Mouse (Mus musculus): ENCODE measurements around the gene Gm20388. TPM values are rescaled to one million over a fixed set of nuclear protein-coding genes. Genes with fewer than 3 reads are reported as not detected.

The Gm20388 gene
- polyA plus RNA-seq, 1 experiment from 2014 or later = not detected

DNA sequence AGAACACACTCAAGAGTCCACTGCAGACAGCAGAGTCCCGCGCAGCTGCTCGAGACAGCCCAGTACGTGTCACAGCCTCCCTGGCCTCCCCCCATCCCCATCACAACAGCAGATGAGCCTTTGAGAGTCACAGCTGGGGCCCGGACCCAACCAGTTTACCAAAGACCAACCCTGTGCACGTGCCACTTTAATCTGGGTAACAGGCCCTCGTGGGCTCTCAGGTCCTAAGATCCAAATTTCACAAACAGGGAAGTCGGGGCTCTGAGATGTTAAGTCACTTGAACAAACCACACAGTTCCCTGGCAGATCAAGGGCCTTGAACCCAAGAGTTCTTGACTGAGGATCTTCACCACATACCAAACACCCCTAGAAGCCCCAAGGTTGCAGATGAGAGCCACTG, 2010.9 kb downstream of the Gm20388 start:
- Histone ChIP-seq H3K4me1 (no peaks in the 10 kb centered on the region), H3K9me3 (no peaks in the 10 kb centered on the region), H3K4me3 (no peak overlapping the region), H3K4me2 (replicated peaks) (no peak overlapping the region), H3K27me3 (no peaks in the 10 kb centered on the region), H3K9ac (replicated peaks) (no peak overlapping the region), H3K27ac (replicated peaks) (no peak overlapping the region; the same call in 1 of the 2 replicates), H3K36me3 (no peaks in the 10 kb centered on the region)
- ATAC-seq (replicated peaks) = no peak
- WGBS = 75% methylated on average over 8 of the region's 8 CpGs

DNA sequence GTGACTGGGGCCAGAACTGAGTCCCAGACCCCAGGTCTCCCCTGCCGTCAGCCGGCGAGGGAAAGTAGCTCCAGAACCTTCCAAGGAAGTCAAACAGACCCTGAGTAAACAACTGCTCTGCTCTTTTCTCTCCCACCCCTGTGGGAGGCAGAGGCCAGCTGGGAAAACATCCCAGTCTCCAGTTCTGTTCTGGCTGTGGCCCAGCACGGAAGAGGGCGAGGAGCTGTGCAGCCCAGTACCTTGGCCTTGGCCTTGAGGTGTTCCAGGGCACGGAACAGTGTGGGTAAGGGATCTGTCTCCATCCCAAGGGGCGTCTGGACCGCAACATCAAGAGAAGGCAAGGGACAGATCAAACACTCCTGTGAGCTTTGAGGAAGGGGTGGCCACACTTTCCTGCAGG, 2011.5 kb downstream of the Gm20388 start:
- H3K4me1 ChIP-seq = no peaks in the 10 kb centered on the region
- no peak overlapping the region for H3K4me2 ChIP-seq (replicated peaks)
- no peaks in the 10 kb centered on the region for H3K27me3 ChIP-seq
- no peaks in the 10 kb centered on the region for H3K36me3 ChIP-seq
- no peak overlapping the region for H3K4me3 ChIP-seq
- ATAC-seq (replicated peaks) = no peak
- H3K27ac ChIP-seq (replicated peaks) = no peak overlapping the region; the same call in 1 of the 2 replicates
- no peak overlapping the region for H3K9ac ChIP-seq (replicated peaks)
- H3K9me3 ChIP-seq = no peaks in the 10 kb centered on the region
- WGBS = 76% methylated on average over 8 of the region's 8 CpGs

- no peaks in the 10 kb centered on the region for H3K9me3 ChIP-seq
- H3K36me3 ChIP-seq = no peaks in the 10 kb centered on the region
- H3K9ac ChIP-seq (replicated peaks) = no peak overlapping the region
- ATAC-seq (replicated peaks) = no peak
- 89% methylated on average over 5 of the region's 5 CpGs for WGBS
- H3K4me3 ChIP-seq = no peak overlapping the region
- H3K27me3 ChIP-seq = no peaks in the 10 kb centered on the region
- H3K4me2 ChIP-seq (replicated peaks) = no peak overlapping the region
- H3K27ac ChIP-seq (replicated peaks) = no peak overlapping the region
- no peaks in the 10 kb centered on the region for H3K4me1 ChIP-seq
Observed at GRCm38 (mm10) chr8:121924681-121925080, 2014.0 kb downstream of the Gm20388 start.

GRCm38 (mm10) chr8:121925624-121926023, 2015.0 kb downstream of the Gm20388 start:
- H3K4me3 ChIP-seq = no peak overlapping the region
- no peaks in the 10 kb centered on the region for H3K27me3 ChIP-seq
- no peaks in the 10 kb centered on the region for H3K36me3 ChIP-seq
- no peak overlapping the region for H3K4me2 ChIP-seq (replicated peaks)
- H3K9ac ChIP-seq (replicated peaks) = no peak overlapping the region
- 0 out of 2 replicates have a peak, but pooled peaks have one; percentile 26 for ATAC-seq (replicated peaks)
- H3K27ac ChIP-seq (replicated peaks) = no peak overlapping the region
- no peaks in the 10 kb centered on the region for H3K9me3 ChIP-seq
- 29% methylated on average over 10 of the region's 10 CpGs for WGBS
- no peaks in the 10 kb centered on the region for H3K4me1 ChIP-seq

GRCm38 (mm10) chr8:121926266-121926665, 2015.6 kb downstream of the Gm20388 start:
- ATAC-seq (replicated peaks) = no peak
- Histone ChIP-seq H3K9me3 (no peaks in the 10 kb centered on the region), H3K4me3 (no peak overlapping the region), H3K27me3 (no peaks in the 10 kb centered on the region), H3K36me3 (no peaks in the 10 kb centered on the region), H3K4me2 (replicated peaks) (no peak overlapping the region), H3K9ac (replicated peaks) (no peak overlapping the region), H3K27ac (replicated peaks) (no peak overlapping the region), H3K4me1 (no peaks in the 10 kb centered on the region)
- 72% methylated on average over 8 of the region's 8 CpGs for WGBS

GRCm38 (mm10) chr8:121927316-121927715, 2016.7 kb downstream of the Gm20388 start:
- WGBS = 51% methylated on average over 8 of the region's 8 CpGs
- Histone ChIP-seq H3K4me1 (no peaks in the 10 kb centered on the region), H3K36me3 (no peaks in the 10 kb centered on the region), H3K9me3 (no peaks in the 10 kb centered on the region), H3K27me3 (no peaks in the 10 kb centered on the region), H3K27ac (replicated peaks) (no peak overlapping the region), H3K9ac (replicated peaks) (no peak overlapping the region), H3K4me3 (no peak overlapping the region), H3K4me2 (replicated peaks) (no peak overlapping the region)
- ATAC-seq (replicated peaks) = peak; percentile 53; the same call in 1 of the 2 replicates

- no peak for ATAC-seq (replicated peaks)
- Histone ChIP-seq H3K27me3 (no peaks in the 10 kb centered on the region), H3K9me3 (no peaks in the 10 kb centered on the region), H3K36me3 (no peaks in the 10 kb centered on the region), H3K4me3 (no peak overlapping the region), H3K4me2 (replicated peaks) (no peak overlapping the region), H3K9ac (replicated peaks) (no peak overlapping the region), H3K27ac (replicated peaks) (no peak overlapping the region), H3K4me1 (peaks cover 9% of the 10 kb centered on the region)
- WGBS = 84% methylated on average over 4 of the region's 4 CpGs
Observed at GRCm38 (mm10) chr8:121930047-121930446, 2019.4 kb downstream of the Gm20388 start.

DNA sequence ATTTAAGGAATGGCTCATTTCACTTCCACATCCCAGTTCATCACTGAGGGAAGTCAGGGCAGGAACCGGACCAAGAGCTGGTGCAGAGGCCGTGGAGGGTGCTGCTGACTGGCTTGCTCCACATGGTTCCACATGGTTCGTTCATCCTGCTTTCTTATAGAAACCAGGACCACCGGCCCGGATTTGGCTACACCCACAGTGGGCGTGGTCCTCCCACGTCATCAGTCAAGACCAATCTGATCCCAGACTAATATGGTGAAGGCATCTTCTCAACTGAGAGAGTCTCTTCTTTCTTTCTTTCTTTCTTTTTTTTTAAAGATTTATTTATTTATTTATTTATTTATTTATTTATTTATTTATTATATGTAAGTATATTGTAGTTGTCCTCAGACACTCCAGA, 2020.9 kb downstream of the Gm20388 start:
- Histone ChIP-seq H3K4me1 (peaks cover 24% of the 10 kb centered on the region), H3K27ac (replicated peaks) (no peak overlapping the region), H3K4me3 (no peak overlapping the region), H3K4me2 (replicated peaks) (no peak overlapping the region), H3K27me3 (no peaks in the 10 kb centered on the region), H3K9ac (replicated peaks) (no peak overlapping the region), H3K9me3 (no peaks in the 10 kb centered on the region), H3K36me3 (no peaks in the 10 kb centered on the region)
- ATAC-seq (replicated peaks) = no peak
- WGBS = 81% methylated on average over 7 of the region's 7 CpGs

- no peak overlapping the region for H3K4me2 ChIP-seq (replicated peaks)
- peaks cover 24% of the 10 kb centered on the region for H3K4me1 ChIP-seq
- no peaks in the 10 kb centered on the region for H3K36me3 ChIP-seq
- H3K27ac ChIP-seq (replicated peaks) = no peak overlapping the region
- no peaks in the 10 kb centered on the region for H3K27me3 ChIP-seq
- WGBS = 63% methylated on average over 12 of the region's 12 CpGs
- H3K4me3 ChIP-seq = no peak overlapping the region
- no peaks in the 10 kb centered on the region for H3K9me3 ChIP-seq
- H3K9ac ChIP-seq (replicated peaks) = no peak overlapping the region
- no peak for ATAC-seq (replicated peaks)
Observed at GRCm38 (mm10) chr8:121932026-121932667, 2021.5 kb downstream of the Gm20388 start.

DNA sequence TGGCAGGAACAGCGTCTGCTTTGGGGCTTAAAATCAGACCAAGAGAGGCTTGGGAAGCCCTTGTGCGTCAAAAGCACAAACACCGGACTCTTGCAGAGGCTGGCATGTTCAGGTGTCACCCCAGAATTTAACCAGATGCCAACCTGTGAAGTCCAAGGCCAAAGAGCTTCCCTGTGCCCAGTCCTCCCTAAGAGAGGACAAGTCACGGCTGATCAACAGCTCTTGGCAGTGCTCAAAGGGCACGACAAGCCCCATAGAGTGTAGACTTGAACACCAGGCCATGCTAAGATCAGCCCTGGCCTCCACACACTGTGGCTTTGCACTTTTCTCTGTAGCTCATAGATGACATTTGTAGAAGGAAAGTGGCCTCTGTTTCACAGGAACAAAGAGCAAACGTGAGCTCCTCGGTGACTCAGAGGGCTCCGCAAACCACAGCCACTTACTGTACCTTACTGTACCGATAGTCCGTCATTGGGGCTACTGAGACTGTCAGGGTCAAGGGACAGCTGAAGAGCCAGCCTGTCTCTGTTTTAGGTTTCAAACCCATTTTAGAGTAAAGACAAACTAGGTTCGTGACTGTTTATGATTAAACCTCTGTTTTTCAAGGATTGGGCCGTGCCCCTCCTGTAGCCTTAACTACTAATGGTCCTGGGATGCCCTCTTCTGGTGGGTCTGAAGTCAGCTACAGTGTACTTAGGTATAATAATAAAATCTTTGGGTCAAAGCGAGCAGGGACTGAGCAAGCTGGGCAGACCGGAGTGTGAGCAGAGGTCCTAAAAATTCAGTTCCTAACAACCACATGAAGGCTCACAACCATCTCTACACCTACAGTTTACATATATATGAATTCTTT, 2022.3 kb downstream of the Gm20388 start:
- no peak for ATAC-seq (replicated peaks)
- Histone ChIP-seq H3K9ac (replicated peaks) (no peak overlapping the region), H3K4me1 (peaks cover 24% of the 10 kb centered on the region), H3K4me3 (no peak overlapping the region), H3K27me3 (no peaks in the 10 kb centered on the region), H3K36me3 (no peaks in the 10 kb centered on the region), H3K9me3 (no peaks in the 10 kb centered on the region), H3K4me2 (replicated peaks) (no peak overlapping the region), H3K27ac (replicated peaks) (no peak overlapping the region)
- WGBS = 86% methylated on average over 14 of the region's 14 CpGs

- Histone ChIP-seq H3K9me3 (no peaks in the 10 kb centered on the region), H3K36me3 (no peaks in the 10 kb centered on the region), H3K9ac (replicated peaks) (no peak overlapping the region), H3K27ac (replicated peaks) (peak overlapping the region; percentile 86), H3K4me3 (no peak overlapping the region), H3K4me1 (peaks cover 24% of the 10 kb centered on the region), H3K4me2 (replicated peaks) (no peak overlapping the region), H3K27me3 (no peaks in the 10 kb centered on the region)
- WGBS = 39% methylated on average over 4 of the region's 4 CpGs
- ATAC-seq (replicated peaks) = no peak
Observed at GRCm38 (mm10) chr8:121934506-121934905, 2023.9 kb downstream of the Gm20388 start.

DNA sequence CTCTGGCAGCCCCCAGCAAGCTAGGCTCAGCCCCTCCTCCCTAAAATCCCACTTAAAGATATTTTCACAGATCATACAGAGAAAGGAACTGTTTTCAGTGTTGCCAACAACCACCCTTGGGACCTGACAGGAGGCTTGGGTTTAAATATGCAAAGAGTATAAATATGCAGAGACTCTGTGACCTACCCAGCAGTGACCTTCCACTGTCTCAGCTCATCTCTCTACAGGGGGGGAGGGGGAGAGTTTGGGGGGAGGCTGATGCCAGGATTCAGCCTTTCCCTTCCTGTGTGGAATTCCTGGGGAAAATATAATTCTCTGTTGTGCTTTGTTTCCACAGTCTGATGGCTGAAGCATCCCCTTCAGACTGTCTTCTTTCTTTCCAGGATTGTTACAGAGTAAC, 2024.3 kb downstream of the Gm20388 start:
- Histone ChIP-seq H3K4me1 (peaks cover 24% of the 10 kb centered on the region), H3K27me3 (no peaks in the 10 kb centered on the region), H3K9ac (replicated peaks) (no peak overlapping the region), H3K27ac (replicated peaks) (peak overlapping the region; percentile 86), H3K4me3 (no peak overlapping the region), H3K4me2 (replicated peaks) (no peak overlapping the region), H3K9me3 (no peaks in the 10 kb centered on the region), H3K36me3 (no peaks in the 10 kb centered on the region)
- ATAC-seq (replicated peaks) = no peak

Data from forebrain, embryonic 15.5 days (tissue).